Mouse (Mus musculus) cerebellum, postnatal 4 days (tissue): Measurements from ENCODE around the gene Mau2.
"Not testable (repeated sequence)": the region's sequence is repeated elsewhere in the genome, so short reads cannot be mapped to it uniquely, and the experiment has no call there.

Source experiments
- DNase-seq, 2 experiments: peaks; one replicate each; pipeline ENCODE4 v3.0.0; 2022; ENCODE audit warnings: low spot score in 2 of 2, mixed read lengths in 1 of 2

Mau2 gene

GRCm38 (mm10) chr8:70042583-70043455, at the start of gene Mau2, which contains the start of gene Sugp1:
Gene Mau2, minus strand, starts transcription at chr8:70042734.
Gene Sugp1, plus strand, starts transcription at chr8:70042813.
- DNase-seq, result peak; percentile 88 to 95

DNA sequence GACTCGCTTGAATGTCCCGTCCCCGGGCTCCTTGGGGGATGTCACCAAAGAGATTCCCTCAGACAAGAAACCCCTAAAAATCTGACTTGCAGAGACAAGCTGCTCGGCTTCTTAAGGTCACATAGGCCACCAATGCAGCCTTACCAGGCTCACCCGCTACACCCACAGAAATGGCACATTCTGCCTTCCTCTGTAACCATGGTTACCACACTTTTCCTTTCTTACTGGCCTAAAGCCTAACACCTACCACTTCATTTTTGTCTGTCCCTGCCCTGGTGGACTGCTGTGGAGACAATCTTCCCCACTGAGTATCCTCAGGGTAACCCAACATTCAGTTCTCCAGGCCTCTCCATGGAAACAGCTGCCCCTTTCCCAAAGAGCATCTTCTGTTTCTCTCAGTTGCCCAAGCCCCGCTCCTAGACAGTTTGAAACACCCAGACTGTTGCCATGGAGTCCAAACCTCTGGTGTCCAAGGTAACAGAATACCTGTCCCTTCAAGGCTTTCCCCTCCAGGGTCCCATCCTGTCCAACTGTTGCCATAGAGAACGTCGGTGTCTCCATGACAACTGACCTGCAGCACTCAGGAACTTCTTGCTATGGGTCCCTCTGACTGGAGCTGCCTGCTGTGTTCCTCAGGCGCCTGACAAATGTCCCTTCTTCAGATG, 46.9 kb upstream of the Mau2 start:
- DNase-seq, result no peak

- DNase-seq, result peak in 1 of 2 experiments; percentile 51
Measured at GRCm38 (mm10) chr8:70087836-70088650, 45.5 kb upstream of the Mau2 start.

DNA sequence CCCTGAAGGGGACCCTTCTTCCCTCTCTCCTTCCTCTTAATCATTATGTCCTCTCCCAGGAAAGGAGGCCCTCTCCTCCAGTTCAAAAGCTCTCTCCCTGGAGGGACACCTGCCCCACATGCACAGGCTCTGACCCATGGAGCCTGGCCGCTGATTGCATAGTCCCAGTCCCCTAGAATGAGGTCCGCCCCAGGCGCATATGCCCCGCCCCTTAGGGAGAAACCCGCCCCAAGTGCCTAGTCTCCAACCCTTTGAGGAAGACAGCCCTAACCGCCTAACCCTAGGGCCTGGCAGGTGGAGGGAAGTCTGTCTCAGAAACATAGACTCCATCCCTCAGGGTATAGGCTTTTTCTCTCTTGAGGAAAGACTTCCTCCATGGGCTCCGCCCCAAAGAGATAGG, 44.7 kb upstream of the Mau2 start:
- DNase-seq, result no peak

DNA sequence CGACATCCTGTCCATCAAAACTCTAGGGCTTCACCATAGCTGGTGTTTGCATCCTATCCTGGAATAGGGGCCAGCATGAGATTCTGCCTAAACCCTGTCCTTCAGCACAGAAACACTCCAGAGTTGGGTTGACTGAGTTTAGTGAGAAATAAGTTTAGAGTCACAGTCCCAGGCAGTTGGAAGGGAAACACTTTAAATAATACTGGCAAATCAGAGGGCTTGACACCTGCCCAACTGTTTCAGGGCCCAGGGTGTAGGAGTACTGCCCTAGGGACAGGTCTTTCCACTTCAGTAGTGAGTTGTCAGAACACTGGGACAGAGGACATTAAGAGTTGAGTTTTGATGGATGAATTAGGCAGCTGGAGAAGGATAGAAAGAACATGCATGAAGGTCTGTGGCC, 43.6 kb upstream of the Mau2 start:
- DNase-seq, result no peak

- DNase-seq, result peak in 1 of 2 experiments; percentile 32
Measured at GRCm38 (mm10) chr8:70084191-70085065, 41.9 kb upstream of the Mau2 start.

GRCm38 (mm10) chr8:70083285-70083684, 40.8 kb upstream of the Mau2 start, which contains the start of gene Hapln4:
Gene Hapln4, plus strand, starts transcription at chr8:70083457.
- peak in 1 of 2 experiments; percentile 49 for DNase-seq

- DNase-seq, result no peak
Measured at GRCm38 (mm10) chr8:70081976-70082375, 39.4 kb upstream of the Mau2 start.

- DNase-seq, result no peak
Measured at GRCm38 (mm10) chr8:70073682-70074081, 31.1 kb upstream of the Mau2 start.

GRCm38 (mm10) chr8:70073120-70073519, 30.6 kb upstream of the Mau2 start:
- no peak for DNase-seq

DNA sequence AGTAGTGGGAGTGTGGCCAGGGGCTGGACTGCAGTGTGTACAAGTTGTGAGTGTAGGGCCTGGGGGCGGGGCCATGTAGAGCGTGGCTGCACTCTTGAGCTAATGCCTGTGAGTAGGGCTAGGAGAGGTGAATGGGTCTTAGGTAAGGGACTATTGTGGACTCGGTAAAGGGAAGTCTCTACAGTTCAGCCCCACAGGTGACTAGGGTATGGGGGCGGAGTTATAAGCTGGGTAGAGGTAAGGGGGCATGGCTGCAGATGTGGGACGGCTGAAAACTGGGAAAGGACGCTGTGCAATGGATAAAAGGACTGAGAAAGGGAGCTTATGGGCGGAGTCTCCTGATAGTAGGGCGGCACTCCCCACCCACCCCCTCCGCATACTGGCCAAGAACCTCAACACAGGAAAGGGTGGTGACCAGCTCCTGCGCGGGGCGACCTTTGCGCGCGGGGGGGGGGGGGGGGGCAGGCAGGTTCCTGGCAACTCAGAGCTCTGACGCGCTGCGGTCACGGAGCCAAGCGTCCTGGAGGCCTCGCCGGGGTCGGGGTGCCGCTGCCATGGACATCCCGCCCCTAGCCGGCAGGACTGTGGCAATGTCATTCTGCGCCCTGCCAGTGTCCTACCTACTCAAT, 30.0 kb upstream of the Mau2 start, which contains the start of gene Tm6sf2:
Gene Tm6sf2 (plus strand): TSS at position 484 of the 629 bp plus-strand sequence.
- peak in 1 of 2 experiments; percentile 21 for DNase-seq

DNA sequence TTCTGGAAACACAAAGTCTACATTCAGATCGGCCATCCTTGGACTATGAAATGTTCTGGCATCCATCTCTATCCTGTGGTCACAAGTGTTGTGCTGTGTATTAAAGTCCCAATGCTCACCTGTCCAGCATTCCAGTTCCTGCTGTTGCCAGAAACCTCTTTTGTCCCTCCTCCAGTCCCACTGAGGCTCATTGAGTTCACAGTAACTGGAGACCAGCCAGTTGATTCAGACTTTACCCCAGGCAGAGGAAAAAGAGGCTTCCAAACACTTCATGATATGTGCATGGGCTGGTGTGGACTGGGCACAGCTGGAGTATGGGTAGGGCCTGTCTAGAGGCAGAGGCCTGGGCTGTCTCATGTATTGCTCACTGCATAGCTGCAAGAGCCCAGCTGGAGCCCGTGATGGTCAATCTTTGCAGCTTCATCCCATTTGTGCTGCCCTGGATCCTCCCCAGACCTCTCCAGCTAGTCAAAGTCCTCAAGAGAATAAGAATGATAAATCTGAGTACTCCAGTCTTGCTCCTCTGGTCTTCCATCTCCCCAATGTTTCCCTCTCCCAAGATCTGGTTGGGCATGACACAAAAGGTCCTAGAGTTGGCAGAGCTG, 29.4 kb upstream of the Mau2 start:
- DNase-seq, result no peak

- DNase-seq, result no peak
Measured at GRCm38 (mm10) chr8:70057721-70058120, 15.2 kb upstream of the Mau2 start.

DNA sequence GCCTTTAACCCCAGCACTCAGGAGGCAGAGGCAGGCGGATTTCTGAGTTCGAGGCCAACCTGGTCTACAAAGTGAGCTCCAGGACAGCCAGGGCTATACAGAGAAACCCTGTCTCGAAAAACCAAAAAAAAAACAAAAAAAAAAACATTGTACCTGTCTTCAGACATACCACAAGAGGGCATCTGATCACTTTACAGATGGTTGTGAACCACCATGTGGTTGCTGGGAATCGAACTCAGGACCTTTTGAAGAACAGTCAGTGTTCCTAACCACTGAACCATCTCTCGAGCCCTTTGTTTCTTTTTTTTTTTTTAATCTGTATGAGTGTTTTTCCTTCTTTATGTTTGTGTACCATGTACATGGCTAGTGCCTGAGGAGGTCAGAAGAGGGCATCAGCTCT, 7.9 kb upstream of the Mau2 start:
- not testable (repeated sequence) for DNase-seq

DNA sequence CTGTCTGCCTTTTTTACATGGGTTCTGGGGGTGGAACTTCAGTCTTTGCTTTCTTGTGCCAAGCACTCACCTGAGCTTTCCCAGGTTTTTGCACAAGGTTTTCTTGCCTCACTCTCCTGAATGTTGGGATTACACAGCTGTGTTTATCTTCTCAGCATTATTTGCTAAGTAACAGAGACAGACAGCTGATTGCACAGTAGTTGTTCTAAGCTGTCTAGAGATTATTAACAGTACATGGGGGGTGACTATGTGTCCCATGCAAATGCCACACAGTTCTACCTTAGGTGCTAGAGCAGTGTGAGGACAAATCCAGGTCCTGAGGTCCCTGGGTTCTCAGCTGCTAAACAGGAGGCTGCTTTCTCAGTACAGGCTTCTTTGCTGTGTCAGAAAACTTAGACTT, 7.1 kb upstream of the Mau2 start:
- no peak for DNase-seq

DNA sequence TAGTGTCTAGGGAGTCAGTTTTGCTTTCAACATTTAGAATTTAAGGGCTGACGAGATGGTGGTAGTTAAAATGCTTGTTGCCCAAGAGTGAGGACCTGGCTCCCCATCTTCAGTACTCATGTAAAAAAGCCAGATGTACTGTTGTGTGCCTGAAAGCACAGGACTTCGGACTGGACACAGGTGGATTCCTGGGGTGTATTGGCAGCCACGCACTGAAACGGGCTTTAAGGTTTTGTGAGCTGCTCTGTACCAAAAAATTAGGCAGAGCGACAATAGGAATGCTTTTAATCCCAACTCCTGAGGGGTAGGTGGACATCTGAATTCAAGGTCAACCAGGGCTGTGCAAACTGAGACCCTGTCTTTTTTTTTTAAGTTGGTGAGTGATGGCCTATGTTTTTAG, 1.5 kb upstream of the Mau2 start:
- DNase-seq, result no peak

DNA sequence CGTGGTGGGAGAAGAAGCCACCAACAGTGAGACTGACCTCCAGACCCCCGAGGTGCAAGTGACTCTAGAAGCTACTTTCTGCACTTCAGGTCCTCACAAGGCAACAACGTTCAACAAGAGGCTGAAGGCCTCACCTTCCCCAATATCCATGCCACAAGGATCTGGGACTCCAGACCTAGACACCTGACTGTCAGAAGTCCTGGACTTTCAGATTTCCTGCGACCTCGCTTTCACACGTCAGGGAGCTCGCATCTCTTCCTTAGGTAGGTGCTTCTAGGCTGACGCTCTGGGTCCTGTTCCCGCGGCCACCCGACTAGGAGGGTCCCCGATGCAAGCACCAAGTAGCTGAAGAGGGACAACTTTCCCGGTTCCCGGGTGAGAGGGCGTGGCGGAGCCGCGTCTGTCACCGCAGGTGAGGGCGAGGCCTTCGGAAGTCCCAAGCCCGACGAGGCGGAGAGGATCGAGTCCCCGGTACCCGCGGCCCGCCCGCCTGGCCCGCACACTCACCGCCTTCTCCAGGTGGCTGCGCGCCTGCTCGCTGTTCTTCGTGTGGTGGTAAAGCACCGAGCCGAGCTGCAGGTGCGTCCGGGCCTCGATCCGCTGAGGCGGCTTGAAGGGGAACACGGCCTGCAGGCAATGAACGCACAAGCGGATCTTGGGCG, 518 bp downstream of the Mau2 start:
- DNase-seq, result no peak

DNA sequence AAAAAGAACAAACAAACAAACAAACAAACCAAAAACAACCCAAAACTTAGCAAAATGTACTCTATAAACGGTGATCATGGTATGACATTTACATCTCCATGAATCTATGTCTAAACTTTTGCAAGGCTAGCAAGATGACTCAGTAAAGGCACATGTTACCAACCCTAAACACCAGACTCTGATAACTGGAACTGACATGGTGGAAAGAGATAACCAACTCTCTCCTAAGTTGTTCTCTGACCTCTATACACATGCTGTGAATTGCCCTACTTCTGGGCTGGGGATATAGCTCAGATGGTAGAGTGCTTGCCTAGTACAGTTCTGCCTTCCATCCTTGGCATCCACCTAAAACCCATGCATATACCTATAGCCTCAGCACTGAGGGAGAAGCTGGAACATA, 4.5 kb downstream of the Mau2 start:
- no peak for DNase-seq

- DNase-seq, result no peak
Measured at GRCm38 (mm10) chr8:70030255-70030654, 12.3 kb downstream of the Mau2 start.
